Mouse (Mus musculus) heart, postnatal 14 days (tissue): Measurements from ENCODE around the gene Hc. TPM values are rescaled to one million over a fixed set of nuclear protein-coding genes. Genes with fewer than 3 reads are reported as not detected.

Source experiments
- DNase-seq, 2 experiments: peaks; one replicate each; pipeline ENCODE4 v3.0.0; 2021 to 2022
- intact Hi-C: fragments of 180-260 bp; cut with DNase I; formaldehyde crosslinking; loops from one replicate; pipeline ENCODE4 v1.15.1; 2025
- total RNA-seq, 2 experiments: library from RNA; stranded (reverse); gene quantifications; 2 replicates each; pipeline ENCODE4 v1.2.3; 2021

Hc gene
- total RNA-seq, 2 experiments from 2014 or later: not detected

- intact Hi-C loops: no loop called here
- no peak for DNase-seq
These were observed 79.0 kb downstream of the Hc start for GRCm38 (mm10) chr2:34982096-34982724.

GRCm38 (mm10) chr2:34979459-34980011 is 81.7 kb downstream of the Hc start:
- intact Hi-C loops: no loop called here
- DNase-seq: no peak

- intact Hi-C loops: no loop called here
- DNase-seq: no peak
These were observed 83.0 kb downstream of the Hc start for GRCm38 (mm10) chr2:34978226-34978625.

GRCm38 (mm10) chr2:34976945-34977658 is 84.1 kb downstream of the Hc start:
- intact Hi-C loops: no loop called here
- DNase-seq: no peak

- intact Hi-C loops: no loop called here
- no peak for DNase-seq
These were observed 84.8 kb downstream of the Hc start for GRCm38 (mm10) chr2:34976447-34976846.

- intact Hi-C loops: loop anchor here (5.0 kb wide), 2 partner anchors 76 to 146 kb away; partner anchors contain the start of gene Fbxw2
- DNase-seq: no peak
These were observed 88.2 kb downstream of the Hc start for GRCm38 (mm10) chr2:34973087-34973486.

GRCm38 (mm10) chr2:34971080-34971888 is 90.0 kb downstream of the Hc start:
- intact Hi-C loops: loop anchor here (2.0 to 5.0 kb wide), 4 partner anchors 74 to 186 kb away; partner anchors contain the start of gene Fbxw2
- no peak for DNase-seq

- DNase-seq: peak; percentile 86 to 92
- intact Hi-C loops: loop anchor here (2.0 to 5.0 kb wide), 4 partner anchors 73 to 185 kb away; partner anchors contain the start of gene Fbxw2
These were observed 91.0 kb downstream of the Hc start for GRCm38 (mm10) chr2:34970092-34970750.

- DNase-seq: no peak
- intact Hi-C loops: loop anchor here (5.0 kb wide), 1 partner anchor 297 kb away; no protein-coding TSS in a partner anchor
These were observed 92.1 kb downstream of the Hc start for GRCm38 (mm10) chr2:34969166-34969565.

- intact Hi-C loops: loop anchor here (5.0 kb wide), 1 partner anchor 294 kb away; no protein-coding TSS in a partner anchor
- DNase-seq: no peak
These were observed 94.8 kb downstream of the Hc start for GRCm38 (mm10) chr2:34966243-34966934.

- no peak for DNase-seq
- intact Hi-C loops: loop anchor here (5.0 kb wide), 1 partner anchor 294 kb away; no protein-coding TSS in a partner anchor
These were observed 95.4 kb downstream of the Hc start for GRCm38 (mm10) chr2:34965806-34966205.

GRCm38 (mm10) chr2:34965293-34965692 is 95.9 kb downstream of the Hc start:
- DNase-seq: peak; percentile 29
- intact Hi-C loops: loop anchor here (5.0 kb wide), 1 partner anchor 293 kb away; no protein-coding TSS in a partner anchor

GRCm38 (mm10) chr2:34964651-34965050 is 96.6 kb downstream of the Hc start:
- DNase-seq: no peak
- intact Hi-C loops: loop anchor here (5.0 kb wide), 1 partner anchor 292 kb away; no protein-coding TSS in a partner anchor

- intact Hi-C loops: no loop called here
- no peak for DNase-seq
These were observed 97.0 kb downstream of the Hc start for GRCm38 (mm10) chr2:34964230-34964629.

- intact Hi-C loops: no loop called here
- DNase-seq: no peak
These were observed 97.8 kb downstream of the Hc start for GRCm38 (mm10) chr2:34963371-34963956.

- intact Hi-C loops: no loop called here
- no peak for DNase-seq
These were observed 98.3 kb downstream of the Hc start for GRCm38 (mm10) chr2:34962893-34963292.

- no peak for DNase-seq
- intact Hi-C loops: no loop called here
These were observed 99.0 kb downstream of the Hc start for GRCm38 (mm10) chr2:34962211-34962610.

GRCm38 (mm10) chr2:34961481-34962036 is 99.7 kb downstream of the Hc start, which contains the start of gene Traf1:
Traf1 (minus strand) TSS chr2:34961772.
- intact Hi-C loops: no loop called here
- peak; percentile 48 to 55 for DNase-seq
